Mouse (Mus musculus) gastrocnemius, postnatal 14 days (tissue): ENCODE data around the gene Mllt10. TPM values are rescaled to one million over a fixed set of nuclear protein-coding genes. Genes with fewer than 3 reads are reported as not detected.

Source experiments
- DNase-seq: peaks from one replicate; pipeline ENCODE4 v3.0.0; 2021; ENCODE audit warnings: mixed read lengths
- intact Hi-C: fragments of 180-260 bp; cut with DNase I; formaldehyde crosslinking; loops from one replicate; pipeline ENCODE4 v1.15.1; 2025; ENCODE audit warnings: low total_unique reads
- total RNA-seq, 2 experiments: library from RNA; stranded (reverse); gene quantifications; 2 replicates each; pipeline ENCODE4 v1.2.3; 2021

Mllt10 gene
- total RNA-seq, 2 experiments from 2014 or later = 19.0 to 20.5 TPM

DNA sequence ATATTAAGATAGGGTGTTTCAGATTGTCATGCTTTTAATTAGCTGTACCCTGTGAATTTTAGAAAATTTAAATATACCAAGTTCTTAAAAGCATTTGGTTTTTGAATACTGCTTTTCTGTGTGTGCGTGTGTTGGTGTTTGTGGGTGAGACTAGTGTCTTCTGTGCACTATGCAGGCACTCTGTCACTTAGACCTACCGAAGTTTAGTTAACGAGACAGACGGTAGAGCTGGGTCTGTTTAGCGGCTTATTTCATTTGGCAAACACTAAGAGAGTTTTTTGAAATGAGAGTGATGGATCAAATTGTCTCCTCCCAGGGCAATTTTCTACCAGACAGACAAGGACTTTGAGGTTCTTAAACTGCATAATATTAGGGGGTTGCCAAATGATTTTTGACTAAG, 106.0 kb downstream of the Mllt10 start:
- no peak for DNase-seq
- intact Hi-C loops = no loop called here

DNA sequence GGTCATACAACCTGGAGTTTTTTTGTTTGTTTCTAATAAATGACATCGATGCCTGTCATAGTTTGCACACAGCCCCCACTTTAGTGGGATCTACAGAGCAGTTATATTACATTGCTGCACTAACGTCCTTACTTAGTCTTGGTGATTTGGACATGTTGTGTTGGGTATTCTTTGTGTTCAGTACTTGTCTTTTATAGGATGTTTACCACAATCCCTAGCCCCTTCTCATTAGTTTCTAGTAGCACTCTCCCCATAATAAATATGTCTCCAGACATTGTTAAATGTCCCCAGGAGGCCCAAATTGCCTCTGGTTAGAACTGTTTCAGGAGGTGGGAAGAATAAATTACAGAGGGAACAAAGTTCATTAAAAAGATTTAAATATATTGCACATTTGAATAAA, 110.5 kb downstream of the Mllt10 start:
- intact Hi-C loops = no loop called here
- DNase-seq = no peak

DNA sequence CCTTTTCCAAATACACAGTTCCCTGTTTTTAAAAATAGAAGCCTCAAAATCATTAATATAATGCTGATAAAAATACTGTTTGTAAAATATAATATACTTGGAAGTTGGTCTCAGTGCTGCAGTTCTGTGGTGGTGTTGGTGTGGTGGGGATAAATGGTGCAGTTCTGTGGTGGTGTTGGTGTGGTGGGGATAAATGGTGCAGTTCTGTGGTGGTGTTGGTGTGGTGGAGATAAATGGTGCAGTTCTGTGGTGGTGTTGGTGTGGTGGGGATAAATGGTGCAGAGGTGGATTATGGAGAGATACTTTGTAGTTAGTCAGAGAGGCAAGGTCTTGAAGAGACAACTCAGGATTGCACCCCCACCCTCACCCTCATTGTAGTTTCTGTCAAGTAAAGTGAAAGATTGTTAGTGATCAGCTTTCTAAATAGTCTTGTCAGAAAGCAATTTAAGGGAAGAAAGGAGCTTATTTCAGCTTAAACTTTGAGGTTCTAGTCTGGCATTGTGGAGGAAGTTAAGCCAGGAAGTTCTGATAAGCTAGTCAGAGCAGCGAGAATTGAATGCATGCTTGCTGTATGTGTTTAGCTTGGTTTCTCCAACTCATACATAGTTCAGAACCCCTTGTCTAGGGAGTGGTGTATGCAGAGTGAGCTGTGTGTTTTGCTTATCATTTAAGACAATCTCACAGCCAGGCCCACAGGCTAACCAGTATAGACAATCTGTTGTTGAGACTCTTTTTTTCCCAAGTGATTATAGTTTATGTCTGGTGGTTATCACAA, 114.3 kb downstream of the Mllt10 start:
- no peak for DNase-seq
- intact Hi-C loops = no loop called here

DNA sequence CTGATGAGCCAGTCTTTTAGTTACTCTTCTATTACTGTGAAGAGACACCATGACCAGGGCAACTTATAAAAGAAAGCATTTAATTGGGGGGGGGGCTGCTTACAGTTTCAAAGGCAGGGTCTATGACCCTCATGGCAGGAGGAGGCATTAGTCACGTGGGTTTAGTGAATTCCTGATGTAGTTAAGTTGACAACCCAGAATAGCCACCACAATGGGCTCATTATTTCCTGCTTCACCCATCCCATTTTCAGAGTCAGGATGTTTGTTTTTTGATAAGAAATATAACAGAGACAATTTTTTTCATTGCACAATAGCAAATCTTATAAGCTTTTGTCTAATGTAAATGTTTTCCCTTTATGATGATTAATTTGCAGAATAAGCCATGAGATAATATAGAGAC, 120.2 kb downstream of the Mllt10 start:
- intact Hi-C loops = no loop called here
- DNase-seq = no peak

DNA sequence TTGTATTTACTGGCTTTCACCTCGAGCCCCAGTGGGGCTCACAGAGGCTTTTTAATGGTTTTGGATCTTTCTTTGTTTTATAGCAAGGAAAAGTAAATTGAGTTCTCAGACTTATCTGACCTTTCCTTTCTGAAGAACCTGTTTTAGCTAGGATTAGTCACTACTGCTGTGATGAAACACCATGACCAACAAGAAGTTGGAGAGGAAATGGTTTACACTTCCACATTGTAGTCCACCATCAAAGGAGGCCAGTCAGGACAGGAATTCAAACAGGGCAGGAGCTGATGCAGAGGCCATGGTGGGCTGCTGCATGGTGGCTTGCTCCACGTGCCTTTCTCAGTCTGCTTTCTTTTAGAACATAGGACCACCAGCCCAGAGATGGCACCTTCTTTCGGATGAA, 121.2 kb downstream of the Mllt10 start:
- DNase-seq = no peak
- intact Hi-C loops = no loop called here

DNA sequence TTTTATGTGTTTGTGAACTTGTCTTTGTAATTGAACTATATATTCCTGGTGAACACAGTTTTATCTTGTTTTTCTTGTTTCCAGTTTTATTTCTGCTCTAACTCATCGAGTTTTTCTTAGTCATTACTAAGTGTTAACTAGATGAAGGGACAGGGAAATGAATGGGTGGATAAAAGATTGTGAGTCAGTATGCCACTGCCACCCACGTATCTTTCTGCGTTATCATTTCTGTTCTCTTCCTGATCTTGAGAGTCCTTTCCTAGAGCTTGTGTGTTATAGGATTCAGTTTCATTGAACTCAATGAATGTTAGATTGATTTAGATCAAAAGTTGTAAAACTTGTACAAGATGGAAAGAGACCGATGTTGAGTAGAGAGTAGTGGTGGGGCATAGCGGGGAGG, 125.3 kb downstream of the Mllt10 start:
- intact Hi-C loops = no loop called here
- DNase-seq = no peak

DNA sequence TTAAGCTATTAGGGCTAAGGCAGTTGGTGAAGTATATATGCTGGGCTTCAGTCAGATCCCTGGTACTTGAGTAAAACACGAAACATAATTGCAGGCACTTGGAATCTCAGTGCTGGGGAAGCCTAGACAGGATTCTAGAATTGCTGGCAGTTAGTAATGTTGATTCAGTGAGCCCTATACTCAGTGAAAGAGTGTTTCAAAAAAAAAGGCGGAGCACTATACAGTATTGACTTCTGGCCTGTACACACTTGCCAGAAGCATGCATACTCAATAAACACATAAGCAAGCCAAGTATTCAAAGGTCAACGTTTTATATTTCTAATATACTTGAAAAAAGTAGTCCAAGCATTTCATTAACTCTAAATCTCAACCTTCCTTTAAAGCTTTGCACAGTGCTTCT, 126.6 kb downstream of the Mllt10 start:
- DNase-seq = no peak
- intact Hi-C loops = no loop called here

DNA sequence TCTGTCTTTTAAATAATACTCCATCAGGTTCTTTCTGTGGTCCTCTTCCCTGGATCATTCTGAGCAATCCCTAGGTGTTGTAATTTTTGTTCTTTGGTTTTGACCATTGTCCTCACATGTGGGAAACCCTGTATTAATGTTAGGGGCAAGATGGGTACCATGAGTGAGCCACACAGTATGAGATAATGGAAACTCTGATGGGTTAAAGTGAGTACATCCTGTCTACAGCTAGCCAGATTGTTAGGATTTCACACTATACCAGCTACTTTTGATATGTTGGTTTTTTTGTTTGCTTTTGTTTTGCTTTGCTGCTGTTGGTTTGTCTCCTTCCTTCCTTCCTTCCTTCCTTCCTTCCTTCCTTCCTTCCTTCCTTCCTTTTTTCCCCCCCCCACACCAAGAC, 128.0 kb downstream of the Mllt10 start:
- DNase-seq = no peak
- intact Hi-C loops = no loop called here

DNA sequence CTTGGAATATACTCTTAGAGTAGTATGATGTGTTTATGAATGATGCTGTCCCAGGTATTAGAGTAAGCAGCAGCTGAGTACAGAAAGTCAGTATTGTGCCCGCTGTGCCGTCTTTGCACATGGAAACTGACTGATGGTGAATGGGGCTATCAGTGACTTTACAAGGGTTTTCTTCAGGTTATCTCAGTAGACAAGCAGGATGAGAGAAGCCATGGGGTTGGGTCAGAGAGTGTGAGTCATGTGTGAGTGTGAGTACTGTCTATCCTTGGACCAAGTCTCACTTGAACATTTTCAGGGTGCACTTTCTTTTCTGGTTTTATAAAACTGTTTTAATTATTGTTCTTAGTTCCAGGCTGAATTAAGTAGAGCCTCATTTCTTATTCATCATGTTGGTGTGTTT, 133.3 kb downstream of the Mllt10 start:
- intact Hi-C loops = no loop called here
- DNase-seq = no peak

DNA sequence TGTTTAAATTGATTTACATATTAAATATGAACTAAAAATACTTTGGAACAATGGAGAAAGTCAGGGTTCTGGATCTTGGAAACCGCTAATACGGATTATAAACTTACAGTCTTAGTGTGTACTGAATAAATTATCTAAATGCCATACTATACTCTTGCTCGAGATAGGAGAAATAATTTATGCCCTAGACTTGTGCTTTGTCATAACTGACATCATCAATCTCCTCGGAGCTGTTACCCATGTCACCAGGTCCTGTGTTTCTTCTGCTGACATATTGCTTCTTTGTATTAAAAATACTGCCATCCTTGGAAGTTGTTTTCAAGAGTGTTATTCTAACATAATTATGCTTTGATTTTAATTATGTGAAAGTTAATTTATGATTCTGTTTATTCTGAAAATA, 140.2 kb downstream of the Mllt10 start:
- DNase-seq = no peak
- intact Hi-C loops = no loop called here

DNA sequence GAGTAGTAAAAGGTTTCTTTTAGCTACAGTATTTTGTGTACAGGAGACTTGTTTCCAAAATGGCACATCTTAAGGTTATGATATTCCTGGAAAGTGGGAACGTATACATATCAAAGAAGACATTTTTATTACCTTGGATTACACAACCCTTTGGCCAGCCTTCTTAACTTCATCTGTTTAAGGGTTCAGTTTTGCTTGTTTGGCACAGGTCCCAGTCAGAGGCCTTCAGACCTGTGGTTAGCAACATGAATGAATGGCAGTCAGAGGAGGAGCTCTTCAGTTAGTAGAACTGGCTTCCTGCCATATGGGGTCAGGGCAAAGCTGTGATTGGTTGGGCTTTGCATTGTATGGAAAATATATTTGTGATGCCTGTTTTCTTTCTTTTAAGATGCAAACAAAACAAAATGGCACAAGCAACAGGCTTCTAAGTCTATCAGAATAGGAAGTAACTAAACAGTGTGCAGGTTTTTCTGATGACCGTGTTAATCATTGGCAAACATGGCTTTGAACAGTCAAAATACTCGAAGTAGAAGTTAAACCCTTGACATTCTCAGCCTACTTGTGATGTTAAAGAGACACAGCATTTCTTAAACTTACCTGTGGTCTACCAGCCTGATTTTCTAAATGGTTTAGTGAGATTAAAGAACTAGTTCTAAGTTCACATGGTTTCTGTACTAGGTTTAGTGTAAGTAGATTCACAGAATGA, 140.8 kb downstream of the Mllt10 start:
- DNase-seq = no peak
- intact Hi-C loops = no loop called here

DNA sequence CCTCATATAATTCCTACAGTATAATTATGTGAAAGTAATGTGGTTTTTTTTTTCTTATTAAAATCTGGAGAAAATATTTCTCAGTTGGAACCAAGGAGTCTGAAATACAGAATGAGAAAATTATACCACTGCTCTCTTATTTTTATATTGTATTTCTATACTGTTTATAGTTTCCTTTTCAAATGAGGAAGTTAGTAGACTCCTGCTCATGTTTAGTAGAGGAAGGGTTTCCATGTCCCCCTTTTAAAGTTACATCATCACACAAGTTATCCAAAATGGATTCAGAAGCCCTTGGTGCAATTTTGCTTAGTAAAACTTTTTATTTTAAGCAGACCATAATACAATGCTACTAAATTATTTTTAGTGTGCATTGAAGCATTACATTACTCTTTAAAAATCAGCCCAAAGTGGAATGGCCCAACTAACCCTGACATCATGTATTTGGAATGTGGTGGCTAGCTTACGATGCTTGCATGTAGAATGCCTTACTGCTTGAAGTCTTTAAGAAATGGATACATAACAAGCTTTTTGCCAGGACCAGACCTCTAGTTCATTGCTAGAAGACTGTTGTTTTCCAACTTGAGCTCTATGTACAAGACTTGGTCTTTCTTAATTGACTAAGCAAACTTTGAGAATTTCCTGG, 146.9 kb downstream of the Mllt10 start:
- DNase-seq = no peak
- intact Hi-C loops = loop anchor here (10.0 kb wide), 1 partner anchor 177 kb away; no protein-coding TSS in a partner anchor

DNA sequence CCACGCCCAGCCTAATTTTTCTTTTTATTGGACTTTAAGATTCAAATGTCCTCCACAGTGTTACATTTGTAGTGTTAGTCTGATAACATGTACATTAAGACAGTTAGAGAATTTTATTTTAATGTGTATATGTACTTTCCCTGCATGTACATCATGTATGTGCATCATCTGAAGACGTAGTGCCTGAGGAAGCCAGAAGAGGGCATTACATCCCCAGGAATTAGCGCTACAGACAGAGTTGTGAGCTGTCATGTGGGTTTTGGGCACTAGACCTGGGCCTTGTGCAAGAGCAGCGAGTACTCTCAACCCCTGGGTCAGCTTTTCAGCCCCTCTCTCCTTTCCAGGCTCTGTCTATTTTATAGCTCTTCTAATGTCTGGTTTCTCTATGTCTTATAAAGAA, 147.9 kb downstream of the Mllt10 start:
- intact Hi-C loops = loop anchor here (10.0 kb wide), 1 partner anchor 178 kb away; no protein-coding TSS in a partner anchor
- no peak for DNase-seq

DNA sequence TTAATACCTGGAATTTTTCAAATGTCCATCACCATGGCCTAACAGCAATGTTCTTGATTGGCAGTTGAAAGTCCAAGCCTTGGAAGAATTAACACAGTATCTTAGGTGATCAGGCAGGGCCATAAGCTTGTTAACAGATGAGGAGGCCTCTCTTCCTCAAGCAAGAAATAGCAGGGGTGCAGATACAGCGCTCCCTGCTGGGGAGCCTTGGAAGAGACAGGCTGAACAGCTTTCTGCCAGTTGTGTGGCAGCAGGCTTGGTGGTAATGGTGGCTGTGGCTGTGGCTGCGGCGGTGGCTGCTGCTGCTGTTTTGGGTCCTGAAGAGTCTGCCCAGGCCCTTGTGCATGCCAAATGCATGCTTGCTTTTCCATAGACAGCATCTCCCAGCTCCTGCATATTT, 150.1 kb downstream of the Mllt10 start:
- intact Hi-C loops = loop anchor here (10.0 kb wide), 1 partner anchor 180 kb away; no protein-coding TSS in a partner anchor

DNA sequence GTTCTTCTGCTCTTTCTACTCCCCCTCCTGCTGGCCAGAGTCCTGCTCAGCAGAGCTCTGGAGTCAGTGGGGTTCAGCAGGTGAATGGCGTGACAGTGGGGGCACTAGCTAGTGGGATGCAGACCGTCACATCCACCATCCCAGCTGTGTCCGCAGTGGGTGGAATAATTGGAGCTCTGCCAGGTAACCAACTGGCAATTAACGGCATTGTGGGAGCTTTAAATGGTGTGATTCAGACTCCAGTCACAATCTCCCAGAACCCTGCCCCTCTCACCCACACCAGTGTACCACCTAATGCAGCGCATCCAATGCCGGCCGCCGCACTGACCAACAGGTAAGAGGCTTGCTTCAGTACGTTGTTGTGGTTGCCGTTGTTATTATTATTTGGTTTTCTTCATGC, 151.8 kb downstream of the Mllt10 start:
- no peak for DNase-seq
- intact Hi-C loops = loop anchor here (10.0 kb wide), 1 partner anchor 182 kb away; no protein-coding TSS in a partner anchor

More for the DNA sequence above, 150.1 kb downstream of the Mllt10 start:
- peak; percentile 32 for DNase-seq

DNA sequence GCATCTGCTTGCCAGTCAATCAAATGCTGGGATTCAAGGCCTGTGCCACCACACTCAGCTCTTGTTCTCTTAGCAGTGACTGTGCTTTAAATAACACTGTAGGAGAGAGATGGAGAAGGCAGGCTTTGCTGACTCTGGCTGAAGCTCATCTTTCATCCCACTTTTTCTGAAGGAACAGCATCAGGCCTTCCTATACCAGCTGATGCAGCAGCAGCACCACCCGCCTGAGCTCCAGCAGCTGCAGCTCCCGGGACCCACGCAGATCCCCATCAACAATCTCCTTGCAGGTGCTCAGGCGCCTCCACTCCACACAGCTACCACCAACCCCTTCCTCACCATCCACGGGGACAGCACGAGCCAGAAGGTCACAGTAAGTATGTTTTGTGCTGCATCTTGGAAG, 153.5 kb downstream of the Mllt10 start:
- DNase-seq = no peak
- intact Hi-C loops = loop anchor here (10.0 kb wide), 1 partner anchor 184 kb away; no protein-coding TSS in a partner anchor

DNA sequence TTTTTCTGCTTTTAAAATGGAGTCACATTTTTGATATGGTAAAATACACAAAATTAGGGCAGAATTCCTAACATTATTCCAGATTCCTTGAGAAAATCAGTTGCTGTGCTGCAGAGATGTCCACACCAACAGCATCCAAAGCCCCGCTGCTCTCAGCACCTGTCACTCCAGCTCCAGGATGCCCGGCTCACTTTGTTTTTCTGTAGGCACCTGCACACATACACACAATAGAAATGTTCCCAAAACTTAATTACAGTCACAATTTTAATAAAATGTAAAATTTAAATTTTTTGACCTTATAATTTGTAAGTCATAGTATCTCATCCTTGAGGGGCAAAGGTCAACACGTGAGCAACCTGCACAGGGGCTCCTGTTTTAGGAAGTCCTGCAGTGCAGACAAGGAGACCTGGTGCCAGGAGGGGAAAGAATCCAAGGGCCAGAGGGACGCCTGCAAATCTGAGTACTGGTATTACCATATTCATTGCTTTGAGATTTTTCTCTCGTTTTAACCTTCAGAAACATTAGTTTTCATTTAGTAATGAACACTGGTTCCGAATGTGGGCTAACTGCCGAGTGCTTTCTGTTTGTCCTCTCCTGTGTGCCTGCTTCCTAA, 154.3 kb downstream of the Mllt10 start:
- intact Hi-C loops = loop anchor here (10.0 kb wide), 1 partner anchor 185 kb away; no protein-coding TSS in a partner anchor
- DNase-seq = no peak

DNA sequence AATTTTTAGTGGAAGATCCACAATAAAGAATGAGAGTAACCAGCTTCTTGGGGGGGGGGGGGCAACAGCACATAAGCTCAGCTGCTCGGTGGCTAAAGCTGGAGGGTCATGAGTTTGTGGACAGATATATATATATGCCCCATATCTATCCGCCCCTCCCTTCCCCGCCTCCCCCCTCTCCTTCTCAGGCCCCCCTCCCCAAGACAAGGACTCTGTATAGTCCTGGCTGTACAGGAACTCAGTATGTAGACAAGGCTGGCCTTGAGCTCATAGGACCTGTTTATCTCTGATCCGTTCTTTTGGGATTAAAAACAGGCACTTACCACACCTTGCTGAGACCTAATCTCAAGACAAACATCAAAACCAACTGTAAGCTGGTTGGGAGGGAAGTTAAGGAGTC, 154.9 kb downstream of the Mllt10 start:
- intact Hi-C loops = loop anchor here (10.0 kb wide), 1 partner anchor 185 kb away; no protein-coding TSS in a partner anchor
- no peak for DNase-seq

DNA sequence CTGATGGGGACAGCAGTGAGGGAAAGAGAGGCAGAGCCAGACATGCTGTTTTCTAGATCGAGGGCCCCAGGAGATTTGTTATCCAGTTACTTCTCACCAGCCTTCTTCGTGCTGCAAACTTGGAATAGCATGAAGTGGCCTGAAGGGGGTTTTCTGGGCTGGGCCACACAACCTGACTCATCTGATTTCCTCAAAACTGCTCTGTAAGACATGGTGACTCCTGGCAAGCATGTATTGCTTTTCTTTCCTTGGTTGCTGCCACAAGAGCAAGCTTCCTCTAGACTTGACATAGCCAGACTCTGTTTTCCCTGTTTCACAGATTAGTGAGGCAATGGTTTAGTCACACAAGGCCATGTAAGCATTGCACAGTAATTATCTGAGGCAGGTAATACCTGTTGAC, 159.0 kb downstream of the Mllt10 start:
- intact Hi-C loops = no loop called here
- DNase-seq = no peak

DNA sequence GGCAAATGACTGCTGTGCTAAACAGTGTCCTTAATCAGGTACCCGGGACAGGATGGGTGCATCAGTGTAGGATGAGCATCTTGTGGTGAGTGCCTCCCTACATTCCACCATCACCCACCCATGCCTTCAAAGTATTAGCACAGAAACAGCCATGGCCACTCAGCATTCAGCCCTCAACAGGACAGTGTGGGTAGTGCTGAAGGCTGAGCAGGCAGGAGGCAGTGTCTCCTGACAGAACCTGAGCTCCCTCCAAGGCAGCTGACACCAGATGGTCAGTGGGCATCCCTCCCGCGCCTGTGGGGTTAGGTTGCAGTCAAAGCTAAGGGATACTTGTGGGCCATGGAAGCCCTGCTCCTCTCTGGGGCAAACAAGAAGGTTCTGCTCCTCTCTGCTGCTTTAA, 162.8 kb downstream of the Mllt10 start:
- peak; percentile 80 for DNase-seq
- intact Hi-C loops = no loop called here
